Mouse (Mus musculus) liver, embryonic 11.5 days (tissue): ENCODE measurements around the gene Ppard. TPM values are rescaled to one million over a fixed set of nuclear protein-coding genes. Genes with fewer than 3 reads are reported as not detected.
"Not testable (repeated sequence)": the region's sequence is repeated elsewhere in the genome, so short reads cannot be mapped to it uniquely, and the experiment has no call there.

Experiments used
- ATAC-seq: fragments of 200-750 bp; cut with Nextera tagmentation; replicated peaks from 2 replicates; pipeline ENCODE4 v1.8.0; 2017; ENCODE audit warnings: moderate number of reproducible peaks, mild to moderate bottlenecking, moderate TSS enrichment, moderate library complexity; ENCODE audit not compliant: low FRiP score
- DNase-seq: peaks from one replicate; pipeline ENCODE4 v3.0.0-alpha.2; 2017; ENCODE audit warnings: low spot score
- H3K27ac ChIP-seq: fragments of 300-500 bp; sonication (generic); 2 replicates; pipeline ENCODE4 v1.5.1; 2014; ENCODE audit warnings: mild to moderate bottlenecking, low read depth, low read length, control low read depth
- H3K27me3 ChIP-seq: fragments of 300-500 bp; sonication (generic); replicated peaks from 2 replicates; pipeline ENCODE4 v1.6.1; 2014; ENCODE audit warnings: low read length, mixed read lengths; ENCODE audit not compliant: control insufficient read depth, insufficient read depth
- H3K36me3 ChIP-seq: fragments of 300-500 bp; sonication (generic); 2 replicates; pipeline ENCODE4 v1.6.1; 2014; ENCODE audit warnings: mild to moderate bottlenecking, low read length, moderate library complexity, mixed read lengths; ENCODE audit not compliant: control insufficient read depth, insufficient read depth
- H3K4me1 ChIP-seq: fragments of 300-500 bp; sonication (generic); replicated peaks from 2 replicates; pipeline ENCODE4 v1.6.1; 2014; ENCODE audit warnings: low read length, mixed read lengths; ENCODE audit not compliant: control insufficient read depth, insufficient read depth
- H3K4me2 ChIP-seq: fragments of 300-500 bp; sonication (generic); 2 replicates; pipeline ENCODE4 v1.6.1; 2014; ENCODE audit warnings: mild to moderate bottlenecking, control low read depth, moderate library complexity
- H3K4me3 ChIP-seq: fragments of 300-500 bp; sonication (generic); 2 replicates; pipeline ENCODE4 v1.5.1; 2014; ENCODE audit warnings: low read depth, low read length, control low read depth
- H3K9ac ChIP-seq: fragments of 300-500 bp; sonication (generic); 2 replicates; pipeline ENCODE4 v1.6.1; 2014; ENCODE audit warnings: low read depth, low read length, control low read depth
- H3K9me3 ChIP-seq: fragments of 300-500 bp; sonication (generic); 2 replicates; pipeline ENCODE4 v1.6.1; 2016; ENCODE audit warnings: low read length, inconsistent platforms, mixed read lengths; ENCODE audit not compliant: control insufficient read depth
- WGBS: fragments of 180-500 bp; shearing (Covaris S2); extraction: QIAGEN DNeasy Blood & Tissue Kit; methylation state at CpG from one replicate; pipeline ENCODE4 v1.1.7; 2014; 5-methylcytosine and 5-hydroxymethylcytosine counted together
- polyA plus RNA-seq: library from polyadenylated mRNA; unstranded; fragments of >200 nt; fragmentation: Nextera tagmentation; extraction: Ambion mirVana; gene quantifications from 2 replicates; pipeline ENCODE4 v1.2.1, GENCODE M21; 2014

The Ppard gene
- polyA plus RNA-seq, 1 experiment from 2014 or later, result 2.3 TPM

- no peaks in the 10 kb centered on the region for H3K9me3 ChIP-seq
- WGBS, result under 1% methylated on average over 66 of the region's 69 CpGs
- H3K27me3 ChIP-seq, result no peaks in the 10 kb centered on the region
- peak within 1 kb of the TSS; percentile 85 for H3K4me3 ChIP-seq
- DNase-seq, result peak; percentile 98
- peaks cover 16% of the 10 kb centered on the region; the same call in 1 of the 2 replicates for H3K36me3 ChIP-seq
- peak; percentile 95 for ATAC-seq
- peak within 1 kb of the TSS; percentile 91 for H3K27ac ChIP-seq
- peak within 1 kb of the TSS; percentile 88 for H3K9ac ChIP-seq
- peaks cover 39% of the 10 kb centered on the region for H3K4me1 ChIP-seq
- H3K4me2 ChIP-seq, result peak within 1 kb of the TSS; percentile 89
These were observed 80.8 kb downstream of the Ppard start, which contains the start of gene Fance for GRCm38 (mm10) chr17:28313212-28313879. TSS of gene Fance (plus strand) at chr17:28313519.

GRCm38 (mm10) chr17:28313880-28314225 is 81.4 kb downstream of the Ppard start:
- H3K9ac ChIP-seq, result peak overlapping the region; percentile 88
- H3K9me3 ChIP-seq, result no peaks in the 10 kb centered on the region
- H3K27ac ChIP-seq, result peak overlapping the region; percentile 91
- peaks cover 17% of the 10 kb centered on the region; the same call in 1 of the 2 replicates for H3K36me3 ChIP-seq
- 3% methylated on average over 11 of the region's 11 CpGs for WGBS
- H3K27me3 ChIP-seq, result no peaks in the 10 kb centered on the region
- H3K4me3 ChIP-seq, result peak overlapping the region; percentile 85
- ATAC-seq (peak; percentile 25), DNase-seq (no peak)
- peak overlapping the region; percentile 89 for H3K4me2 ChIP-seq
- peaks cover 35% of the 10 kb centered on the region for H3K4me1 ChIP-seq

DNA sequence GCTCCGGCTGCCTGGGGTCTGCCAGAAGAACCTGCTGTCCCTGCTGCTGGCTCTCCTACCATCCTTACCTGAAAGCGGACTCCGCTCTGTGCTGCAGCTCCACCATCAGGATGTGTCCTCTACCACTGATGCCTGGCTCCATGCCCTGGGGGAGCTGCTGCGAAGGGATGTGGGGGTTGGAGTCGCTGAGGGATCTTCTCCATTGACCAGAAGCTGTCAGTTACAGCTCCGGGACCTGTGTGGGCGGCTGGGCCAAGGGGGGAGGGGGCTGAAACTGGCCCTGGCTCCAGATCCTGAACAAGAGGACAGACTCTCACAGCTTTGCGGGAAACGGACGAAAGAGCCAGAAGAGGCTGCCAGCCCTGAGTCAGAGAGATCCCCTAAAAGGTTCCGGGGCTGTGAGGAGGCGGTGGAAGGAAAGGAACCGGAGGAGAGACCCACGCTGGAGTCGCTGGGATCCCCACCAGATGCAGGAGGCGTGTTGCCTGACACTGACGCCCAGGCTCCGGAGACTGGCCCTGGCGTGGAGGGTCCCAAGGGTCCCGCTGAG is 83.2 kb downstream of the Ppard start:
- Histone ChIP-seq H3K4me2 (no peak overlapping the region; the same call in 1 of the 2 replicates), H3K9me3 (no peaks in the 10 kb centered on the region), H3K27ac (no peak overlapping the region), H3K4me3 (no peak overlapping the region), H3K27me3 (no peaks in the 10 kb centered on the region), H3K9ac (no peak overlapping the region; the same call in 1 of the 2 replicates), H3K36me3 (peaks cover 21% of the 10 kb centered on the region; the same call in 1 of the 2 replicates), H3K4me1 (peaks cover 35% of the 10 kb centered on the region)
- WGBS, result 92% methylated on average over 20 of the region's 20 CpGs
- DNase-seq (no peak), ATAC-seq (no peak)

DNA sequence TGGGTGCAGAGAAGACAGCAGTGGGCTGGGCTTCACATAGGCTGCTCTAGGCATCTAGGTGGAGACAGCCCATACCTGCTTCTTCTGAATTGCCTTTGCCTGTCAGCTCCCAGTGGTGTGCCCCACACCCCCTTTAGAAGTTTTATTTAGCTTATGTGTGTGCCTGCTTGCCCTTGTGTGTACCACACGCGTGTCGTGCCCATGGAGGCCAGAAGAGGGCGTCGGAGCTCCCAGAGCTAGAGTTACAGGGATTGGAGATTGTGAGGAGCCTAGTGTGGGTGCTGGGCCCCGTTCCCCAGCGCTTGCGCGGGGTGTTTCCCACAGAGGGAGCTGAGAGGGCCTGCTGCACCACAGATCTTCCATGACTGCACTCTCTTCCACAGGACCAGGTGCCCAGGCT is 84.0 kb downstream of the Ppard start:
- H3K4me2 ChIP-seq, result no peak overlapping the region
- no peak overlapping the region for H3K27ac ChIP-seq
- ATAC-seq, result no peak
- WGBS, result 89% methylated on average over 9 of the region's 9 CpGs
- no peak overlapping the region for H3K4me3 ChIP-seq
- peaks cover 35% of the 10 kb centered on the region for H3K4me1 ChIP-seq
- H3K27me3 ChIP-seq, result no peaks in the 10 kb centered on the region
- H3K9ac ChIP-seq, result no peak overlapping the region
- H3K9me3 ChIP-seq, result no peaks in the 10 kb centered on the region
- peaks cover 25% of the 10 kb centered on the region for H3K36me3 ChIP-seq
- DNase-seq, result no peak

- Histone ChIP-seq H3K4me2 (no peak overlapping the region), H3K27ac (no peak overlapping the region), H3K4me1 (peaks cover 34% of the 10 kb centered on the region), H3K36me3 (peaks cover 25% of the 10 kb centered on the region), H3K4me3 (no peak overlapping the region), H3K9me3 (no peaks in the 10 kb centered on the region), H3K9ac (no peak overlapping the region), H3K27me3 (no peaks in the 10 kb centered on the region)
- DNase-seq (no peak), ATAC-seq (no peak)
- 62% methylated on average over 8 of the region's 8 CpGs for WGBS
These were observed 84.6 kb downstream of the Ppard start for GRCm38 (mm10) chr17:28317091-28317490.

GRCm38 (mm10) chr17:28317725-28318124 is 85.2 kb downstream of the Ppard start:
- no peaks in the 10 kb centered on the region for H3K9me3 ChIP-seq
- no peak overlapping the region for H3K4me3 ChIP-seq
- DNase-seq (no peak), ATAC-seq (0 out of 2 replicates have a peak, but pooled peaks have one; percentile 11)
- H3K27ac ChIP-seq, result no peak overlapping the region; the same call in 1 of the 2 replicates
- WGBS, result 68% methylated on average over 9 of the region's 9 CpGs
- H3K4me2 ChIP-seq, result no peak overlapping the region
- peaks cover 25% of the 10 kb centered on the region for H3K36me3 ChIP-seq
- H3K27me3 ChIP-seq, result no peaks in the 10 kb centered on the region
- H3K9ac ChIP-seq, result no peak overlapping the region
- peaks cover 30% of the 10 kb centered on the region for H3K4me1 ChIP-seq

DNA sequence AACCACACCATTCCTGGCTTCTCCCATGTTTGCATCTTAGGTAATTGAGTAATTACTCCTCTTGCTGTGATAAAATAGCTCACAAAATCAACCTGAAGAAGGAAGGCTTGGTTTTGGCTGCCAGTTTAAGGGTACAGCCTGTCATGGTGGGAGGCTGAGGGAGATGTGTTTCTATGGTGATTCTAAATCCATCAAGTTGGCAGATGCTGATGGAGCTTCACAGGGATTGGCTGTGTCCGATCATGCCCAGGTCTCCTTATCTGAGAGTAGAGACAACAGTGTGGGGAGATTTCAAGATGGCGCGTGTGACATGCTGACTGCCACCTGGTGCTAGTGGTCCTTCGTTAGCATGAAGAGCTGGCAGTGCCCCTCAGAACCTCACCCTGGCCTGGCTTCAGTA is 89.2 kb downstream of the Ppard start:
- H3K27ac ChIP-seq, result no peak overlapping the region
- H3K9ac ChIP-seq, result no peak overlapping the region
- H3K9me3 ChIP-seq, result no peaks in the 10 kb centered on the region
- no peak overlapping the region for H3K4me3 ChIP-seq
- H3K27me3 ChIP-seq, result no peaks in the 10 kb centered on the region
- DNase-seq (no peak), ATAC-seq (no peak)
- H3K36me3 ChIP-seq, result peaks cover 25% of the 10 kb centered on the region
- H3K4me1 ChIP-seq, result peaks cover 12% of the 10 kb centered on the region
- no peak overlapping the region for H3K4me2 ChIP-seq
- WGBS, result 90% methylated on average over 4 of the region's 4 CpGs

DNA sequence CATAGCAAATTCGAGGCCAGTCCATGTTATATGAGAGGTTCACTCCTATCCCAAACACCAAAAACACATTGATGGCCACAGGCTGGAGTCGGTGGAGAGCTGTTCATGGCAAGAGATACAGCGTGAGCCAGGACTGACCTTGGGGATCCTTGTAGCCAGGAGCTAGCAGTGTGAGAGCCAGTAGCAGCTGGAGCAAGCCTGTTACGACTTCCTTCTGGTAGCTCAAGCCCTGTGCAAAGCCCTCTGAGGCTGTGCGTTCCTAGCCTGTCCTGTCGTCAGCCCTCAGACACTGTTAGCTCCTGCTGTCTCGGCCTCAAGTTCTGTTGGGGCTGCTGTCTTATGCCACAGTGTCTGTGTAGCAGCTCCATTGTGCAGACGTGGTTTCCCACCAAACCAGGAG is 91.3 kb downstream of the Ppard start:
- Histone ChIP-seq H3K36me3 (peaks cover 21% of the 10 kb centered on the region), H3K27me3 (no peaks in the 10 kb centered on the region), H3K27ac (no peak overlapping the region), H3K9me3 (no peaks in the 10 kb centered on the region), H3K4me3 (no peak overlapping the region), H3K9ac (no peak overlapping the region), H3K4me2 (no peak overlapping the region), H3K4me1 (peaks cover 10% of the 10 kb centered on the region)
- DNase-seq (no peak), ATAC-seq (no peak)
- WGBS, result 90% methylated on average over 8 of the region's 8 CpGs

DNA sequence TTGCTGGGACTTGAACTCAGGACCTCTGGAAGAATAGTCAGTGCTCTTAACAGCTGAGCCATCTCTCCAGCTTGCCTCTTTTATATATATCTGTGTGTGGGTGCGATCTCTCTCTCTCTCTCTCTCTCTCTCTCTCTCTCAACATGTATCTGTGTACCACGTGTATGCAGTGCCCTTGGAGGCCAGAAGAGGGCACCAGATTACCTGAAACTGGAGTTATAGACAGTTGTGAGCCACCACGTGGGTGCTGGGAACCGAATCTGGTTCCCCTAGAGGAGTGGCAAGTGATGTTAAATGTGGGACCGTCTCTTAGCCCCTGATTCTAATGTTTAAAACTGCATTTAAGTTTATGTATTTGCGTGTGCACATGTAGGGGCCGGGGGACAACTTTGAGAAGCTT is 91.9 kb downstream of the Ppard start:
- 93% methylated on average over 7 of the region's 7 CpGs for WGBS
- H3K4me2 ChIP-seq, H3K9me3 ChIP-seq, DNase-seq, H3K4me3 ChIP-seq, ATAC-seq, H3K27me3 ChIP-seq, H3K27ac ChIP-seq, H3K9ac ChIP-seq: not testable (repeated sequence)
- Histone ChIP-seq H3K4me1 (peaks cover 11% of the 10 kb centered on the region), H3K36me3 (peaks cover 23% of the 10 kb centered on the region)
